Mouse (Mus musculus) telencephalon, adult 2 months (tissue): ENCODE data around the gene 2410004P03Rik.
"Not testable (repeated sequence)": the region's sequence is repeated elsewhere in the genome, so short reads cannot be mapped to it uniquely, and the experiment has no call there.

ENCODE experiments used
- DNase-seq: peaks from one replicate; pipeline ENCODE4 v3.0.0-alpha.2; 2011; ENCODE audit warnings: low read depth, low spot score

2410004P03Rik gene

GRCm38 (mm10) chr12:17021125-17021524 is 9.6 kb upstream of the 2410004P03Rik start:
- not testable (repeated sequence) for DNase-seq

GRCm38 (mm10) chr12:17018468-17018867 is 6.9 kb upstream of the 2410004P03Rik start:
- DNase-seq, result no peak

GRCm38 (mm10) chr12:17015711-17016110 is 4.2 kb upstream of the 2410004P03Rik start:
- DNase-seq, result no peak

- no peak for DNase-seq
These were observed 756 bp upstream of the 2410004P03Rik start for GRCm38 (mm10) chr12:17012067-17012899.

GRCm38 (mm10) chr12:17009466-17009865 is 2.1 kb downstream of the 2410004P03Rik start:
- no peak for DNase-seq

GRCm38 (mm10) chr12:17001211-17001610 is 10.3 kb downstream of the 2410004P03Rik start:
- DNase-seq, result no peak

- DNase-seq, result no peak
These were observed 10.9 kb downstream of the 2410004P03Rik start for GRCm38 (mm10) chr12:17000628-17001027.

- DNase-seq, result peak; percentile 31
These were observed 11.6 kb downstream of the 2410004P03Rik start, which contains the start of gene Pqlc3 for GRCm38 (mm10) chr12:16999739-17000497. Gene Pqlc3 (minus strand): TSS chr12:17000408.

- DNase-seq, result no peak
These were observed 12.4 kb downstream of the 2410004P03Rik start for GRCm38 (mm10) chr12:16999146-16999545.

- DNase-seq, result peak; percentile 27
These were observed 14.6 kb downstream of the 2410004P03Rik start for GRCm38 (mm10) chr12:16996886-16997462.

- no peak for DNase-seq
These were observed 15.2 kb downstream of the 2410004P03Rik start for GRCm38 (mm10) chr12:16996281-16996680.

- no peak for DNase-seq
These were observed 17.2 kb downstream of the 2410004P03Rik start for GRCm38 (mm10) chr12:16994291-16994690.

GRCm38 (mm10) chr12:16992355-16992754 is 19.2 kb downstream of the 2410004P03Rik start:
- no peak for DNase-seq

GRCm38 (mm10) chr12:16991376-16991775 is 20.2 kb downstream of the 2410004P03Rik start:
- no peak for DNase-seq

GRCm38 (mm10) chr12:16985778-16986177 is 25.7 kb downstream of the 2410004P03Rik start:
- DNase-seq, result no peak

GRCm38 (mm10) chr12:16977120-16977519 is 34.4 kb downstream of the 2410004P03Rik start:
- DNase-seq, result no peak

- DNase-seq, result no peak
These were observed 44.7 kb downstream of the 2410004P03Rik start for GRCm38 (mm10) chr12:16966811-16967210.

- no peak for DNase-seq
These were observed 48.2 kb downstream of the 2410004P03Rik start for GRCm38 (mm10) chr12:16963354-16963753.

GRCm38 (mm10) chr12:16958851-16959250 is 52.7 kb downstream of the 2410004P03Rik start:
- no peak for DNase-seq
